Comparison of ENCODE assay signal across 20 mouse cellular contexts in genomic region chr2:26957488-26957859, GRCm38 (mm10). TPM values are rescaled to one million over a fixed set of nuclear protein-coding genes. Genes with fewer than 3 reads are reported as not detected.
DNase-seq lines count a peak whose midpoint lies in the region; ATAC-seq lines count a peak whose summit lies in the region.
"Had no signal": no experiment of that assay in that cellular context is flagged by ENCODE, and none has a peak within 500 bp of the region (broad histone marks: within the 10 kb centered on the region; RNA-seq: fewer than 3 reads in every experiment).

No protein-coding gene starts in this region.

- WGBS in kidney, embryonic 15.5 days: 94% methylated on average over 2 of the region's 2 CpGs
- WGBS in intestine, embryonic 15.5 days: 61% methylated on average over 2 of the region's 2 CpGs
- 67% methylated on average over 2 of the region's 2 CpGs for WGBS in intestine, embryonic 16.5 days
- WGBS in liver, embryonic 15.5 days (ENCODE audit: insufficient replicate concordance): 77% methylated on average over 2 of the region's 2 CpGs
- 89% methylated on average over 2 of the region's 2 CpGs for WGBS in forebrain, embryonic 15.5 days

- H3K9ac ChIP-seq in kidney, embryonic 15.5 days: no peak overlapping the region
- no peak overlapping the region for H3K9ac ChIP-seq in intestine, embryonic 15.5 days
- H3K9ac ChIP-seq in intestine, embryonic 16.5 days (ENCODE audit: low read depth, low read length): no peak overlapping the region
- H3K9ac ChIP-seq in liver, embryonic 15.5 days: no peak overlapping the region
- no peak overlapping the region for H3K9ac ChIP-seq in forebrain, embryonic 15.5 days (replicated peaks)
- H3K9ac ChIP-seq: embryonic facial prominence, embryonic 12.5 days had no signal

- H3K36me3 ChIP-seq in kidney, embryonic 15.5 days: peaks cover 94% of the 10 kb centered on the region
- H3K36me3 ChIP-seq in intestine, embryonic 15.5 days: peaks cover 53% of the 10 kb centered on the region
- peaks cover 19% of the 10 kb centered on the region for H3K36me3 ChIP-seq in intestine, embryonic 16.5 days (ENCODE audit: control insufficient read depth, insufficient read depth, low read length)
- H3K36me3 ChIP-seq in liver, embryonic 15.5 days (replicated peaks): peaks cover 91% of the 10 kb centered on the region
- peaks cover 76% of the 10 kb centered on the region for H3K36me3 ChIP-seq in forebrain, embryonic 15.5 days

- no peak overlapping the region for H3K4me3 ChIP-seq in kidney, embryonic 15.5 days (replicated peaks)
- no peak overlapping the region for H3K4me3 ChIP-seq in intestine, embryonic 15.5 days (replicated peaks)
- no peak overlapping the region for H3K4me3 ChIP-seq in intestine, embryonic 16.5 days (ENCODE audit: low read length)
- H3K4me3 ChIP-seq in liver, embryonic 15.5 days (replicated peaks): no peak overlapping the region
- H3K4me3 ChIP-seq in forebrain, embryonic 15.5 days: no peak overlapping the region
- H3K4me3 ChIP-seq: embryonic facial prominence, embryonic 12.5 days; heart, embryonic 10.5 days had no signal

- H3K27ac ChIP-seq in kidney, embryonic 15.5 days: no peak overlapping the region
- peak overlapping the region; percentile 52 for H3K27ac ChIP-seq in intestine, embryonic 15.5 days
- H3K27ac ChIP-seq in intestine, embryonic 16.5 days (ENCODE audit: low read length): peak overlapping the region; percentile 73
- H3K27ac ChIP-seq in liver, embryonic 15.5 days (replicated peaks): peak overlapping the region; percentile 45
- no peak overlapping the region for H3K27ac ChIP-seq in forebrain, embryonic 15.5 days (replicated peaks)
- H3K27ac ChIP-seq: embryonic facial prominence, embryonic 12.5 days; heart, embryonic 10.5 days had no signal

- no peak for ATAC-seq in kidney, embryonic 15.5 days (replicated peaks; ENCODE audit: low FRiP score)
- ATAC-seq in intestine, embryonic 15.5 days: peak; percentile 18
- peak; percentile 23 for ATAC-seq in intestine, embryonic 16.5 days
- ATAC-seq in liver, embryonic 15.5 days (ENCODE audit: insufficient read depth): peak; percentile 40
- no peak for ATAC-seq in forebrain, embryonic 15.5 days (replicated peaks)
- ATAC-seq: forebrain, embryonic 16.5 days had no signal

- H3K27me3 ChIP-seq in kidney, embryonic 15.5 days: no peaks in the 10 kb centered on the region
- no peaks in the 10 kb centered on the region for H3K27me3 ChIP-seq in intestine, embryonic 15.5 days (replicated peaks)
- H3K27me3 ChIP-seq in intestine, embryonic 16.5 days (replicated peaks; ENCODE audit: control insufficient read depth, insufficient read depth, low read length): no peaks in the 10 kb centered on the region
- no peaks in the 10 kb centered on the region for H3K27me3 ChIP-seq in liver, embryonic 15.5 days
- H3K27me3 ChIP-seq in forebrain, embryonic 15.5 days: no peaks in the 10 kb centered on the region
- H3K27me3 ChIP-seq: embryonic facial prominence, embryonic 12.5 days had no signal

- no peak overlapping the region for H3K4me2 ChIP-seq in kidney, embryonic 15.5 days
- H3K4me2 ChIP-seq in intestine, embryonic 15.5 days (replicated peaks): no peak overlapping the region; the same call in 1 of the 2 replicates
- no peak overlapping the region for H3K4me2 ChIP-seq in intestine, embryonic 16.5 days (ENCODE audit: low read depth, low read length)
- no peak overlapping the region for H3K4me2 ChIP-seq in liver, embryonic 15.5 days
- H3K4me2 ChIP-seq in forebrain, embryonic 15.5 days (replicated peaks): no peak overlapping the region
- H3K4me2 ChIP-seq: embryonic facial prominence, embryonic 12.5 days had no signal

- DNase-seq in kidney, postnatal 14 days: peak; percentile 21
- no peak for DNase-seq in spleen, adult 18-20 months
- DNase-seq in testis, postnatal 14 days (ENCODE audit: low spot score): no peak
- DNase-seq: adrenal gland, adult 2 months; adrenal gland, postnatal 25 days; cerebellum, adult 2 months; cerebellum, postnatal 14 days; gastrocnemius, postnatal 10 days; heart, adult 18-20 months; heart, postnatal 10 days had no signal

- H3K4me1 ChIP-seq in kidney, embryonic 15.5 days: peaks cover 19% of the 10 kb centered on the region; the same call in 1 of the 2 replicates
- H3K4me1 ChIP-seq in intestine, embryonic 15.5 days (replicated peaks): 0 out of 2 replicates have a peak, but pooled peaks cover 2% of the 10 kb centered on the region
- H3K4me1 ChIP-seq in intestine, embryonic 16.5 days (ENCODE audit: control insufficient read depth, insufficient read depth, low read length): peaks cover 7% of the 10 kb centered on the region
- peaks cover 15% of the 10 kb centered on the region for H3K4me1 ChIP-seq in liver, embryonic 15.5 days (replicated peaks)
- peaks cover 13% of the 10 kb centered on the region for H3K4me1 ChIP-seq in forebrain, embryonic 15.5 days
- H3K4me1 ChIP-seq: heart, embryonic 10.5 days had no signal

- no peaks in the 10 kb centered on the region for H3K9me3 ChIP-seq in kidney, embryonic 15.5 days (replicated peaks)
- no peaks in the 10 kb centered on the region for H3K9me3 ChIP-seq in intestine, embryonic 15.5 days
- no peaks in the 10 kb centered on the region for H3K9me3 ChIP-seq in intestine, embryonic 16.5 days (ENCODE audit: control insufficient read depth, low read length)
- no peaks in the 10 kb centered on the region for H3K9me3 ChIP-seq in liver, embryonic 15.5 days (replicated peaks)
- no peaks in the 10 kb centered on the region for H3K9me3 ChIP-seq in forebrain, embryonic 15.5 days
- H3K9me3 ChIP-seq: embryonic facial prominence, embryonic 12.5 days; heart, embryonic 10.5 days had no signal

RNA-seq across cellular contexts. Expression of gene Rexo4, which starts 6.7 kb away (rescaled TPM):
- polyA plus RNA-seq in kidney, embryonic 15.5 days (2015; fragmentation: Nextera tagmentation; extraction: Ambion mirVana): 49.7 and 50.1 TPM in 2 replicates
- polyA plus RNA-seq in intestine, embryonic 15.5 days (2015; fragmentation: Nextera tagmentation; extraction: Ambion mirVana): 45.2 TPM in 2 replicates
- 46.8 and 47.7 TPM in 2 replicates for polyA plus RNA-seq in intestine, embryonic 16.5 days (2015; fragmentation: Nextera tagmentation; extraction: Ambion mirVana)
- 19.2 and 19.9 TPM in 2 replicates for polyA plus RNA-seq in liver, embryonic 15.5 days (2015; fragmentation: Nextera tagmentation; extraction: Ambion mirVana)
- 38.4 and 38.8 TPM in 2 replicates for polyA plus RNA-seq in forebrain, embryonic 15.5 days (2015; fragmentation: Nextera tagmentation; extraction: Ambion mirVana)

RNA-seq across cellular contexts. Expression of gene Adamts13, which starts 15.7 kb away (rescaled TPM):
- 0.06 and 0.26 TPM in 2 replicates for polyA plus RNA-seq in kidney, embryonic 15.5 days (2015; fragmentation: Nextera tagmentation; extraction: Ambion mirVana)
- 0.25 and 0.28 TPM in 2 replicates for polyA plus RNA-seq in intestine, embryonic 15.5 days (2015; fragmentation: Nextera tagmentation; extraction: Ambion mirVana)
- 0.33 and 0.34 TPM in 2 replicates for polyA plus RNA-seq in intestine, embryonic 16.5 days (2015; fragmentation: Nextera tagmentation; extraction: Ambion mirVana)
- polyA plus RNA-seq in liver, embryonic 15.5 days (2015; fragmentation: Nextera tagmentation; extraction: Ambion mirVana): 1.6 and 2.0 TPM in 2 replicates
- polyA plus RNA-seq in forebrain, embryonic 15.5 days (2015; fragmentation: Nextera tagmentation; extraction: Ambion mirVana): 0.22 and 0.38 TPM in 2 replicates
- polyA plus RNA-seq: cerebellum, adult 2 months; embryonic facial prominence, embryonic 12.5 days; forebrain, embryonic 11.5 days; heart, embryonic 14.5 days had no signal

RNA-seq across cellular contexts. Expression of gene Stkld1, which starts 23.6 kb away (rescaled TPM):
- polyA plus RNA-seq in kidney, embryonic 15.5 days (2015; fragmentation: Nextera tagmentation; extraction: Ambion mirVana): 0.08 TPM in 1 of 2 replicates, not detected in the other
- 0.33 TPM in 1 of 2 replicates, not detected in the other for polyA plus RNA-seq in intestine, embryonic 15.5 days (2015; fragmentation: Nextera tagmentation; extraction: Ambion mirVana)
- polyA plus RNA-seq in intestine, embryonic 16.5 days (2015; fragmentation: Nextera tagmentation; extraction: Ambion mirVana): 0.06 TPM in 1 of 2 replicates, not detected in the other
- polyA plus RNA-seq in liver, embryonic 15.5 days (2015; fragmentation: Nextera tagmentation; extraction: Ambion mirVana): 0.06 and 0.08 TPM in 2 replicates
- polyA plus RNA-seq in forebrain, embryonic 15.5 days (2015; fragmentation: Nextera tagmentation; extraction: Ambion mirVana): 0.17 and 0.22 TPM in 2 replicates
- polyA plus RNA-seq: embryonic facial prominence, embryonic 12.5 days; forebrain, embryonic 16.5 days; heart, embryonic 14.5 days had no signal

RNA-seq across cellular contexts. Expression of gene Surf4, which starts 23.7 kb away (rescaled TPM):
- 224 and 227 TPM in 2 replicates for polyA plus RNA-seq in kidney, embryonic 15.5 days (2015; fragmentation: Nextera tagmentation; extraction: Ambion mirVana)
- polyA plus RNA-seq in intestine, embryonic 15.5 days (2015; fragmentation: Nextera tagmentation; extraction: Ambion mirVana): 241 and 252 TPM in 2 replicates
- 269 and 299 TPM in 2 replicates for polyA plus RNA-seq in intestine, embryonic 16.5 days (2015; fragmentation: Nextera tagmentation; extraction: Ambion mirVana)
- 118 and 129 TPM in 2 replicates for polyA plus RNA-seq in liver, embryonic 15.5 days (2015; fragmentation: Nextera tagmentation; extraction: Ambion mirVana)
- 100 and 101 TPM in 2 replicates for polyA plus RNA-seq in forebrain, embryonic 15.5 days (2015; fragmentation: Nextera tagmentation; extraction: Ambion mirVana)

RNA-seq across cellular contexts. Expression of gene Surf1, which starts 41.1 kb away (rescaled TPM):
- polyA plus RNA-seq in kidney, embryonic 15.5 days (2015; fragmentation: Nextera tagmentation; extraction: Ambion mirVana): 55.2 and 58.1 TPM in 2 replicates
- 68.7 and 69.3 TPM in 2 replicates for polyA plus RNA-seq in intestine, embryonic 15.5 days (2015; fragmentation: Nextera tagmentation; extraction: Ambion mirVana)
- polyA plus RNA-seq in intestine, embryonic 16.5 days (2015; fragmentation: Nextera tagmentation; extraction: Ambion mirVana): 76.1 and 83.5 TPM in 2 replicates
- 33.3 and 33.8 TPM in 2 replicates for polyA plus RNA-seq in liver, embryonic 15.5 days (2015; fragmentation: Nextera tagmentation; extraction: Ambion mirVana)
- polyA plus RNA-seq in forebrain, embryonic 15.5 days (2015; fragmentation: Nextera tagmentation; extraction: Ambion mirVana): 74.0 and 77.3 TPM in 2 replicates

Comparison
In these comparisons a context has a peak if more than half of its experiments do, and no peak if none do; other contexts are left out.
1. ATAC-seq: peak in intestine, embryonic 15.5 days (single experiment), intestine, embryonic 16.5 days (single experiment) and liver, embryonic 15.5 days (single experiment); none in kidney, embryonic 15.5 days (single experiment) and forebrain, embryonic 15.5 days (single experiment).
2. H3K27ac ChIP-seq: peak in intestine, embryonic 15.5 days (single experiment), intestine, embryonic 16.5 days (single experiment) and liver, embryonic 15.5 days (single experiment); none in kidney, embryonic 15.5 days (single experiment) and forebrain, embryonic 15.5 days (single experiment).